Mouse (Mus musculus) MEL (cell line): ENCODE data around the gene Dusp12.

Source experiments
- BHLHE40 ChIP-seq: IDR thresholded peaks from 2 replicates; pipeline ENCODE4 v1.6.1; 2012; ENCODE audit warnings: low read depth, mild to moderate bottlenecking, inconsistent platforms, low read length, improper control_type of control experiment, borderline replicate concordance
- CTCF ChIP-seq, 3 experiments: IDR thresholded peaks in 2 of 3; conservative IDR thresholded peaks in 1 of 3; 2 replicates each; pipeline ENCODE4 v1.5.1; 2011 to 2012; ENCODE audit warnings: low read length in 3 of 3, low read depth in 2 of 3, mild to moderate bottlenecking in 2 of 3, improper control_type of control experiment in 1 of 3, inconsistent platforms in 1 of 3, mixed read lengths in 1 of 3, moderate library complexity in 1 of 3; ENCODE audit not compliant: control insufficient read depth in 1 of 3, insufficient read depth in 1 of 3, poor library complexity in 1 of 3, severe bottlenecking in 1 of 3
- E2F4 ChIP-seq: IDR thresholded peaks from 2 replicates; pipeline ENCODE4 v1.6.1; 2011; ENCODE audit warnings: low read depth, low read length, improper control_type of control experiment, borderline replicate concordance
- EP300 ChIP-seq, 2 experiments: IDR thresholded peaks; 2 replicates each; pipeline ENCODE4 v1.6.1; 2011; ENCODE audit warnings: improper control_type of control experiment in 2 of 2, low read length in 2 of 2, low read depth in 1 of 2, mild to moderate bottlenecking in 1 of 2
- GATA1 ChIP-seq: IDR thresholded peaks from 2 replicates; pipeline ENCODE4 v1.6.1; 2011; ENCODE audit warnings: low read depth, low read length, improper control_type of control experiment
- POLR2A ChIP-seq, 2 experiments: IDR thresholded peaks; 2 replicates each; pipeline ENCODE4 v1.6.1; 2011 to 2012; ENCODE audit warnings: low read length in 2 of 2, mild to moderate bottlenecking in 2 of 2, control low read depth in 1 of 2, improper control_type of control experiment in 1 of 2, low read depth in 1 of 2, moderate library complexity in 1 of 2; ENCODE audit not compliant: control insufficient read depth in 1 of 2, insufficient read depth in 1 of 2, poor library complexity in 1 of 2

GRCm38 (mm10) chr1:170924485-170924884 is 39.1 kb upstream of the Dusp12 start:
- TF ChIP-seq E2F4, result no peak
- TF ChIP-seq CTCF (IDR thresholded peaks at IDR 0.05 in 2 of 3, conservative IDR thresholded peaks at IDR 0.05 in 1 of 3; ENCODE audit: control insufficient read depth in 1 of 3, insufficient read depth in 1 of 3, low read depth in 2 of 3, low read length in 3 of 3, poor library complexity in 1 of 3, severe bottlenecking in 1 of 3), result no peak
- TF ChIP-seq EP300 (IDR thresholded peaks at IDR 0.05; ENCODE audit: low read depth in 1 of 2, low read length in 2 of 2), result peak in 1 of 2 experiments; percentile 37; a peak in 2 of 4 replicates
- peak in 1 of 2 experiments; percentile 79; a peak in 2 of 4 replicates for TF ChIP-seq POLR2A (IDR thresholded peaks at IDR 0.05; ENCODE audit: control insufficient read depth in 1 of 2, insufficient read depth in 1 of 2, low read depth in 1 of 2, low read length in 2 of 2, poor library complexity in 1 of 2)
- TF ChIP-seq BHLHE40, result no peak
- peak; percentile 85 for TF ChIP-seq GATA1
